Mouse (Mus musculus): ENCODE results near the gene Pik3cg. TPM values are rescaled to one million over a fixed set of nuclear protein-coding genes. Genes with fewer than 3 reads are reported as not detected.

Pik3cg gene
- polyA plus RNA-seq, 1 experiment from 2014 or later = 3.2 TPM

Other genes starting within 250 kb of the Pik3cg start
- gene Prkar2b, start 147.4 kb downstream of the Pik3cg start, polyA plus RNA-seq (2015; fragmentation: Nextera tagmentation; extraction: Ambion mirVana) = 79.3 and 94.6 TPM in 2 replicates
- gene Ccdc71l, start 170.0 kb upstream of the Pik3cg start, polyA plus RNA-seq (2015; fragmentation: Nextera tagmentation; extraction: Ambion mirVana) = 4.2 and 4.6 TPM in 2 replicates